Comparison of ENCODE assay signal across 8 mouse cellular contexts in genomic region chr15:77356248-77356810, GRCm38 (mm10). TPM values are rescaled to one million over a fixed set of nuclear protein-coding genes. Genes with fewer than 3 reads are reported as not detected.
A peak's percentile ranks its signal among the peaks of the same experiment; 100 is the strongest.
DNase-seq lines count a peak whose midpoint lies in the region; ATAC-seq lines count a peak whose summit lies in the region.

No protein-coding gene starts in this region.

- no peaks in the 10 kb centered on the region for H3K27me3 ChIP-seq in limb, embryonic 13.5 days

- H3K4me2 ChIP-seq in limb, embryonic 13.5 days (replicated peaks), result peak overlapping the region; percentile 42

- peaks cover 35% of the 10 kb centered on the region for H3K4me1 ChIP-seq in limb, embryonic 13.5 days

- peak; percentile 50 for DNase-seq in cerebellum, adult 11-12 months
- DNase-seq in cerebellum, adult 9-10 months, result no peak
- DNase-seq in retina, postnatal 1 day, result peak; percentile 59
- no peak for DNase-seq in retina, embryonic 14.5 days (ENCODE audit: low spot score)
- peak; percentile 59 for DNase-seq in right cerebral cortex, postnatal 25 days
- no peak for DNase-seq in spleen, adult 18-20 months
- no peak for DNase-seq in layer of hippocampus, postnatal 25 days (ENCODE audit: extremely low spot score in 1 of 2, low spot score in 1 of 2)

- no peak overlapping the region for H3K4me3 ChIP-seq in limb, embryonic 13.5 days

- 13% methylated on average over 11 of the region's 11 CpGs for WGBS in limb, embryonic 13.5 days

- H3K9me3 ChIP-seq in limb, embryonic 13.5 days, result no peaks in the 10 kb centered on the region

- H3K36me3 ChIP-seq in limb, embryonic 13.5 days, result no peaks in the 10 kb centered on the region

- no peak overlapping the region for H3K27ac ChIP-seq in limb, embryonic 13.5 days

- peak overlapping the region; percentile 48 for H3K9ac ChIP-seq in limb, embryonic 13.5 days

- ATAC-seq in limb, embryonic 13.5 days (ENCODE audit: low FRiP score, low read depth), result no peak

RNA-seq across cellular contexts. Expression of gene Apol7a, which starts 42.6 kb away (rescaled TPM):
- not detected in 2 replicates for polyA plus RNA-seq in limb, embryonic 13.5 days (2015; fragmentation: Nextera tagmentation; extraction: Ambion mirVana)
- total RNA-seq in layer of hippocampus, postnatal 25 days (2021), result not detected

RNA-seq across cellular contexts. Expression of gene Rbfox2, which starts 49.5 kb away (rescaled TPM):
- polyA plus RNA-seq in limb, embryonic 13.5 days (2015; fragmentation: Nextera tagmentation; extraction: Ambion mirVana), result 78.4 and 83.1 TPM in 2 replicates
- 100 to 1,000 TPM; 220 to 233 TPM for total RNA-seq in layer of hippocampus, postnatal 25 days (2021)

RNA-seq across cellular contexts. Expression of gene Apol9a, which starts 54.6 kb away (rescaled TPM):
- not detected in 2 replicates for polyA plus RNA-seq in limb, embryonic 13.5 days (2015; fragmentation: Nextera tagmentation; extraction: Ambion mirVana)
- not detected for total RNA-seq in layer of hippocampus, postnatal 25 days (2021)

Comparison
In these comparisons a context has a peak if more than half of its experiments do, and no peak if none do; other contexts are left out.
1. DNase-seq: peak in cerebellum, adult 11-12 months (single experiment), retina, postnatal 1 day (single experiment) and right cerebral cortex, postnatal 25 days (single experiment); none in cerebellum, adult 9-10 months (single experiment), retina, embryonic 14.5 days (single experiment), spleen, adult 18-20 months (0 of 2) and layer of hippocampus, postnatal 25 days (0 of 2).